Mouse (Mus musculus): ENCODE data around the gene Khdc1a.

Khdc1a gene

DNA sequence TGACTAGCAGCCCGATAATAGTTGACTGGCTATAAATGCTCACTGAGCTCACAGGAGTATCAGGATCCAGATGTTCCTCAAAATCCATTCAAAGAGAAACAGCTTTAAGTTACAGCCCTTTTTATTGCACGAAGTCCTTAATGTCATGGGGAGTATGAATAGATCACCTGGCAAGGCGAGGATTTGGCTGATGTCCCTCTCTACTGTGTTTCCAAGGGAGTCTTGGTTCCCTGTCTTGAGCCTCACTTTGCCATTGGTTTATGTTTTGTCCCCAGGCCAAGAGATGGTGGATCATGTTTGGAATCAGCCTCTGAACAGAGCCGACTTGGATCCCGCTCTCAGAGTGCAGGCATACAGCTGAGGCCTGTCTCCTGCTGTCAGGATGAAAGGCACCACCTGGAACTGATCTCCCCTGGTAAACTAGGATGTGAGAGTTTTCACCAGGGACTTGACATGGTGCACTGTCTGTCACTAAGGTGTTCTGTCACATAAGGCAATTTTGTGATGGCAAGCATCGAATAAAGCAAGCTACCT, 41.8 kb downstream of the Khdc1a start:
- CTCF ChIA-PET = no interaction called here

Measured in spleen, embryonic (tissue).